Mouse (Mus musculus) gastrocnemius, adult 2 months (tissue): ENCODE data around the gene Pdlim4. TPM values are rescaled to one million over a fixed set of nuclear protein-coding genes. Genes with fewer than 3 reads are reported as not detected.

Experiments used
- DNase-seq: peaks from one replicate; pipeline ENCODE4 v3.0.0; 2022
- H3K27ac ChIP-seq: fragments of 200-600 bp; 2 replicates; pipeline ENCODE4 v1.8.1; 2022; ENCODE audit warnings: mild to moderate bottlenecking
- H3K4me3 ChIP-seq: fragments of 200-600 bp; 2 replicates; pipeline ENCODE4 v1.8.1; 2022; ENCODE audit warnings: mild to moderate bottlenecking, moderate library complexity
- CTCF ChIP-seq: fragments of 200-600 bp; IDR thresholded peaks from 2 replicates; pipeline ENCODE4 v1.8.1; 2022; ENCODE audit warnings: antibody characterized with exemption, mild to moderate bottlenecking, moderate library complexity
- intact Hi-C: fragments of 180-260 bp; cut with DNase I; formaldehyde crosslinking; loops from one replicate; pipeline ENCODE4 v1.15.1; 2025
- total RNA-seq, 2 experiments: library from RNA; stranded (reverse); gene quantifications; 2 replicates each; pipeline ENCODE4 v1.2.3; 2021

Pdlim4 gene
- total RNA-seq, 2 experiments from 2014 or later = 4.7 to 7.9 TPM

DNA sequence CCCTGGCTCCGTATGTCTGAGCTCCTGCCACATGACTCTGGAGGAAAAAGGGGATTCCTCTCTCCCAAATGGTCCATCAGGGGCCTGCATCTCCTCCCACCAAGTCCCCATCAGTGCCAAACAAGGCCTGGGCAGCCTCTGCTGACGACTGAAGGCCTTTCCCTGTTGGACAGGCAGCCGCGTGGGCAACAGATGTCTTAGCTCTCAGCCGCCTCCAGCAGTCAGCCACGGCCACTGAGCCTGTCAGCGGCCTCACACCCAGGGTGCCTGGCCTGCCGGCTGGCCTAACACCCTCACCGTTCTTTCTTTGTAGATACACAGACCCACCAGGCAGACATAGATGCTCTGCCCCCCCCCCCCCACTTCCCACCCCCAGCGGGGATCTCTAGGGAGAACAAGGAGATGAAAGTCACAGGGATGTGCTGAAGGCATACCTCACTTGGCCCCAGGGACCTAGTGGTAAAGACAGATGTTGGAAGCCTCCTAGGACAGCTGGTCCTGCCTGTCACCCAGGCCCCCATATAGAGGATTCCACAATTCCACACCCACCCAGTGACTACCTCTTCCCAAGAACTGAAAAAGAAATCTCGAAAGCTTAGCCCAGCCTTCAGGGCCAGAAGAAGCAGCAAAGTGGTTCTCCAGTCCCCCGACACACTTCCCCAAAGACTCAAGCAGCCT is 1.4 kb downstream of the Pdlim4 start:
- Histone ChIP-seq H3K27ac (peak overlapping the region; percentile 90), H3K4me3 (peak overlapping the region; percentile 85)
- DNase-seq = peak; percentile 59
- TF ChIP-seq CTCF = no peak
- intact Hi-C loops = no loop called here

DNA sequence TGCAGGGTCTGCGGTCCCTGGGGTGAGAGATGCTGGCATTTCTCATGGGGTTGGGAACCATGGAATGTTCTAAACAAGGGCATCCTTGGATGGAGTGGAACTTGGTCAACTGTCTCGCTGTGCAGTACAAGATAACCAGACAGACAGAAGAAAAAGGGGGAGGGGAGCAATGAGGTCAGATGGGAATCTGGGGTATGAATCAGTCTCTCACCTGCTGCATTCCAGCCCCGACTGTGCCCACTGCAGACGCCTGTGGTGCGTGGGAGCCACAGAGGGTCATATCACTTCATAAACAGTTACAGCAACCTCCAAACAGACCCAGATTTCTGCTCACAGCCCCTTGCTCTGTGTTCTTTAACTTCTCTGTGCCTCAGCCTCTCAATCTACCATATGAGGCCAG is 2.4 kb downstream of the Pdlim4 start:
- DNase-seq = no peak
- TF ChIP-seq CTCF = no peak
- peak overlapping the region; percentile 90; the same call in 1 of the 2 replicates for H3K27ac ChIP-seq
- peak overlapping the region; percentile 85 for H3K4me3 ChIP-seq
- intact Hi-C loops = no loop called here

DNA sequence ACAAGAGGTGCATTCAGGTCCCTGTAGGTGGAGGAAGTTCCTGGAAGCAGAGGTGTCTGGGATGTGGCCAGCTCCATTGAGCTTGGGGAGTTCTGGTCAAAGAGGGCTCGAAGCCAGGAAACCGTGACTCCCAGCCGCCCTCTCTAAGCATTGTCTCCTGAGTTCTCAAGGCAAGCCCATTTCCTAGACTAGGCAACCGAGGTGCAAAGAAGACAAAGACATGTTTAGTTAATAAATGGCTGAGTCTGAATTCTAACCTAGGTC is 3.0 kb downstream of the Pdlim4 start:
- intact Hi-C loops = no loop called here
- Histone ChIP-seq H3K27ac (peak overlapping the region; percentile 90), H3K4me3 (peak overlapping the region; percentile 23)
- TF ChIP-seq CTCF = no peak
- DNase-seq = peak; percentile 53

DNA sequence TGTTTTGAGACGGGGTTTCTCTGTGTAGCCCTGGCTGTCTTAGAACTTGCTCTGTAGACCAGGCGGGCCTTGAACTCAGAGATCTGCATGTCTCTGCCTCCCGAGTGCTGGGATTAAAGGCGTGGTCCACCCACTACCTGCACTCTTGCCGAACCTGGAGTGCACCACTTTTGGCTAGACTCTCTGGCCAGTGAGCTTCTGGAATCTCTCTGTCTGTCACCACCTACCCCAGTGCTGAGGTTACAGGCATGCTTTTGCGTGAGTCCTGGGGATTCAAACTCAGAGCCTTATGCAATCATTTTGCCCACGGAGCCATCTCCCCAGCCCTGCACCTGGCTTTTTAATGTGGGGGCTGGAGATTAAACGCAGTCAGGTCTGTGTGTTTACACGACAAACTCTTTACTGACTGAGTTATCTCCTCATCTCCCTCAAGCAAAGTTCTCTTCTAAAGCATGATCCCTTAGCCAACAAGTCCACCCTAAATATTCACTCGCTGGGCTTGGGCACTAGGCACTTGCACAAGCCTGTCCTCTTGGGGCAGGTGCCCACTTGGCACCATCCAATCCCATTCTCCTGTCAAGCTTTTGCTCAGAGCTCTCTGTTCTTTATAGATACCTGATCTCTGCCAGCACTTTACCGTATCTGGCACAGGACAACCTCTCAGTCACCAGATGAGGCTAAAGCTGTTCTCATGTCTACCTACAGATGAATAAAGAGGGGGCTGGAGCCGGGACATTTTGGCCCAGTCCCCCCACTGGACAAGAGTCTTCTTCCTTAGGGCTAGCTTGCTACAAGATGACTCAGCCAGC is 3.5 kb downstream of the Pdlim4 start:
- intact Hi-C loops = no loop called here
- Histone ChIP-seq H3K27ac (peak overlapping the region; percentile 35), H3K4me3 (peak overlapping the region; percentile 23)
- TF ChIP-seq CTCF = no peak
- no peak for DNase-seq

DNA sequence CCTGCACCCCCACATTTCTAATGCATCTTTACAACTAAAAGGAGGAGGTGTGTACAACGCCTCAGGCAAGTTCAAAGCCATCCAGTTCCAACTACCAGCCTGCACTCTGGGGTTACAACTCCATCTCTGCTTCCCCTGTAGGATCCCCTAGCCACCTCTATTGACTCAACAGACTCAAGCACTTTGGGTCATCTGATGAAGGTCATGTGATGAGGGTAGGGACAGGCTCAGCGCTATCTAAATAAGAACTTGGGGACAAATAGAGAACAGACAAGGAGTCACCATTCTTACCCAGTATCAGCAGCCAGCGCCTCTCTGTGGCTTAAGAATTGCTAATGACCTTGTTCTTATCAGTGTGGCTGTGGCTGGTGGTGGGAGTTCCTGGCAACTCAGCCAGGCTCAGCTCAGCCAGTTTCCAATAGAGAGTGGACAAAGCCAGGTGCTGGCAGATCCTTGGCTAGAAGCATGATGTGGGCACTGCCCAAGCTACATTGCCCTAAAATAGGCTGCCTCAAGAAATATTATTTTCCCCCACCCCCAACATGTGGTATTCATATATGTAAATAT is 4.3 kb downstream of the Pdlim4 start:
- H3K4me3 ChIP-seq = no peak overlapping the region
- DNase-seq = no peak
- peak overlapping the region; percentile 31 for H3K27ac ChIP-seq
- intact Hi-C loops = no loop called here
- TF ChIP-seq CTCF = no peak

DNA sequence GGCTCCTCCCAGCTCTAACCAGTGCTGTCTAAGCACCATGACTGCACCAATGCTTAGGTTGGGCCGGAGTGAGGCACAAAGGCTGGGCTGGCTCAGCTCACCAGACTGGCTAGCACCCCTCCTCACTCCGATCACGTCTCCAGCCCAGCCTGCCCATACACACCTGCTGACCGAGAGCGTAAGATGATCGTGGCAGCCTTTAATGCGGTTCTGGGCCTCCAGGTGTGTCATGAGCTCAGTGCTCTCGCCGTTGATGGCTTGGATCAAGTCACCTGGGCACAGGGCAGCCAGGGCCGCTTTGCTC is 5.4 kb downstream of the Pdlim4 start:
- Histone ChIP-seq H3K4me3 (no peak overlapping the region), H3K27ac (peak overlapping the region; percentile 85)
- TF ChIP-seq CTCF = no peak
- intact Hi-C loops = no loop called here
- DNase-seq = no peak

DNA sequence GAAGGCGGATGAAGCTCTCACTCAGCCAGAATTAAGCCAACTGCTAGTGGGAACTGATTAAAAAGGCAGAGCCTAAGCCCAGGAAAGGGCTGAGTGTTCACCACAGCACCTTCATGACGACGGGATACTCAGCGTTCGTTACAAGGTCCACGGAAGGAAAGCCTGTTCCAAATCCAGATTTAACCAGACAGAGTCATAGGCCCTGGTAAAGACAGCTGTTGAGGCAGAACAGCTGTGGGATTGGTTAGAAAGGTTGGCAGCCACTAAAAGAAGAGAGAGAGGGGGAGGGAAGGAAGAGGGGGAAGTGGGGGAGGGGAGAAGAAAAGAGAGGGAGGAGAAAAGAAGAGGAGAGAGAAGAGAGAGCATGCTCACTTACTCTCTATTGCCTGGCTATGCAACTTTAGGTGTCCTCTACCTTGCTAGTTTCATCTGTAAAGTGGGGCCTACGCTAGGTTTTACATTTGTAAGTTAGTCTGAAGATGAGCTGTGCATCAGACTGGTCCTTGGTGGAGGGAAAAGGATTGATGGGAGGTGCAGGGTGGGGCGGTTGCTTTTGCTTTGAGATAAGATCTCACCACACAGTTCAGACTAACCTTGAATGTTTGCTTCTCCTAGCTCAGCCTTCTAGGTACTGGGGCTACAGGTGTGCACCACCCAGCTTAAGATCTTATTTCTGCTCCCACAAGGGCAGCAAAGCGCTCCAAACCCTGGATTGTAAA is 5.9 kb downstream of the Pdlim4 start:
- no peak for TF ChIP-seq CTCF
- DNase-seq = no peak
- intact Hi-C loops = no loop called here
- H3K27ac ChIP-seq = peak overlapping the region; percentile 85
- H3K4me3 ChIP-seq = peak overlapping the region; percentile 13; the same call in 1 of the 2 replicates

DNA sequence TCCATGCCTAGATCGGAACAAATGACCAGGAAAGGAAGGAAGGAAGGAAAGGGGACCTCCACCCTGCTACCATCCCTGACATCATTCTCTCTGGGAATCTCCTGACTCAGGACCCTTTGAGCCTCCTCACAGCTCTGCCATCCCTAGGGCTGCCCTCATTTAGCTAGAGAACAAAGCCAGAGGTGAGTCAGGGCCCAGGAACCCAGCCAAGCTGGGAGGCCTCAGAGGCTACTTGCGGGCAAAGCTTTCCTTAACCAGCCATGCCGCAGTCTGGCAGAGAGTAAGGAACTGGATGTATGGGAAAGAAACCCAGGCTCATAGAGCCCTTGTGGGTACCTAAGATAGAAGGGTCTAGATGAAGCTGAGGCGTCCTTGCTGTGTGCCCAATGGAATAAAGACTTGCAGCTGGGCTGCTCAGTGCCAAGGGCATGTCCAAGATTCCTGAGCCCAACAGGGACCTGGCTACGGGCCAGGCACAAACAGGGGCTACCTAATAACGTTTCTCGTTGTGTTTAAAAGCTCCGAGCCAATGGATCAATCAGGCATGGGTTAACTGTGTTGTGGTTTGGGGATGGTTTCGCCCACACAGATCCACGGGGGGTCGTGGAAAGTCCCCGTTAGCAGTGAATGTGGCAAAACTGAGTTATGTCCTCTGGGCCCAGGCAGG is 6.6 kb downstream of the Pdlim4 start:
- Histone ChIP-seq H3K27ac (peak overlapping the region; percentile 85), H3K4me3 (peak overlapping the region; percentile 13; the same call in 1 of the 2 replicates)
- intact Hi-C loops = no loop called here
- no peak for TF ChIP-seq CTCF
- peak; percentile 65 for DNase-seq

DNA sequence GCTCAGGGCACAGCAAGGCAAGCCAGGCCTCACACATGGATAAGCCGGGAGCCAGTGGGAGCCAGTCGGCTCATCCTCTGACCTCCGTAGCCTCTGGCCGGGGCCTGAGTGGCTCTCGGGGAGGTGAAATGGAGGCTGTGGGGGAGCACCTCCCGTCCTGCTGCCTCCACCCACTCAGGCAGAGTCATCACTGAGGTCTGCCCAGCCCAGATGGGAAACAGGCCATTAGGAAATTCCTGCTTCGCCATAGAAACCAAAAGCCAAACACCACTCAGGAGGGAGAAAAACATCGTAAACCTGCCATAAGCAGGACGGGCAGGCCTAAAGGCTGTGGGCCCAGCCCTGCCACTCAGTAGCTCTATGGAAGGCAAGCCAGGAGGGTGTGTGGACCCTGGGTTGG is 8.5 kb downstream of the Pdlim4 start:
- no peak for TF ChIP-seq CTCF
- intact Hi-C loops = no loop called here
- H3K4me3 ChIP-seq = peak overlapping the region; percentile 29
- H3K27ac ChIP-seq = peak overlapping the region; percentile 85
- DNase-seq = peak; percentile 77

DNA sequence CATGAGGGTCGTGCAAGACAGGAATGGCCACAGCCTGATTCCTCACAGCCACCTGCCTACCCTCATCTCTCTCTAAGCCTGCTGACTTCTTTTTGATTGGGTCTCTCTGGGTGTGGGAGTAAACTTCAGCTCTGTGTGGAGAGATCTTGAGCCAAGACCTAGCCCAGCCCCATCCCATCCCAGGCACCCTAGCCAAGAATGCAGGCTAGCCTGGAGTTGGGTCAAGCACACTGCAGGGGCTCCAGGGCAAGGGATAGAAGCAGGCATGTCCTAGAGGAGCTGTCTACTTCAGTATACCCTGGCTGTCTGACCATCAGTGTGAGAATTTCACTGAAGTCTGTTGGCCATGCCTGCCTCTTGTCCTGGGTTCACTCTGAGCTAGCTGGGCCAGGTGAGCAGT is 9.3 kb downstream of the Pdlim4 start:
- intact Hi-C loops = loop anchor here (10.0 kb wide), 1 partner anchor 125 kb away; no protein-coding TSS in a partner anchor
- TF ChIP-seq CTCF = no peak
- DNase-seq = peak; percentile 36
- H3K27ac ChIP-seq = peak overlapping the region; percentile 85
- no peak overlapping the region; the same call in 1 of the 2 replicates for H3K4me3 ChIP-seq

DNA sequence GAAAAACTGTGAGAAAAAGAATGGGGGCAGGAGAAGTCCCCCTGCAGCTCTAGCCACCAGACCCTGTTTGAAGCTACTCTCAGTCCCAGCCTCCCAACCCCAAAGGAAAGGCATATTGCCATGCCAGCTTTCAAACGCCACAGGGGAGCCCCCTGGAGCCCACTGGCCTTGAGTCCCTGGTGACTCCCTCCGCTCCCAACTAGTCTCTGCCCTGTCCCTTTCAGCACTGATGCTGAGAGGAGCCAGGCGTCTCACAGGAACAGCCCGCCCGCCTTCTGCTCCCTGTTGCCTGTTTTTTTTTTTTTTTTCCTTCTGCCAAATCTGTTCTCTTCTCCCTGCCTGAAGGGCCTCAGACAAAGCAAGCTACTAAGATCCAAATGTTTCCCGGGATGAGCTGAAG is 10.2 kb downstream of the Pdlim4 start:
- intact Hi-C loops = loop anchor here (10.0 kb wide), 1 partner anchor 124 kb away; no protein-coding TSS in a partner anchor
- DNase-seq = no peak
- H3K27ac ChIP-seq = peak overlapping the region; percentile 85

DNA sequence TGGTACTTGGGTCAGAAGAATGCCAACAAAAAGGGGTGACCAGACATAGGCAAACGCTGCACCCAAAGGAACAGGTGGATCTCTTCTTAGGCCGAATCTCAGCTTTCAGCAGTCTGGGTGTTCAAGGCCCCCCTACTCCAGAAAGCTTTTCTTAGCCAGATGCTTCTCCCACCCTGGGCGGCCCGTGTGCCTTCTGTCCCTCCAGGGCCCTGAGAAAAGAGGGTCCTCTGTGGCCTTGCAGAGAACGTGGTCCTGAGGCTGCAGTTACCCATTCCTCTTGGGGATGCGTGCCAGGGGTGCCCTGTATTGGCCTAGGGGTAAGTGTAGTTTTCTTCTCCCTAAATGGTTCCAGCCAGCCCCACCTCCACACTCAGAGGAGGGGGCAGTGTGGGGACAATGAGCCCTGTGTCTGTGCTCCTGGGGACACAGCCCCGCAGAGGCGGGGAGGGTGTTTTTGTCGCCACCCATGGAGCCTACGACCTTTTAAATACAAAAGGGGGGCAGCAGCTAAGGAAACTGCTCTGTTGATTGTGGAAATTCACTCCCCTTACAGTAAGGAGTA is 10.7 kb downstream of the Pdlim4 start:
- no peak for TF ChIP-seq CTCF
- no peak for DNase-seq
- Histone ChIP-seq H3K27ac (peak overlapping the region; percentile 85; the same call in 1 of the 2 replicates), H3K4me3 (no peak overlapping the region)
- intact Hi-C loops = loop anchor here (10.0 kb wide), 1 partner anchor 123 kb away; no protein-coding TSS in a partner anchor

More for the DNA sequence above, 10.2 kb downstream of the Pdlim4 start:
- TF ChIP-seq CTCF = no peak
- no peak overlapping the region for H3K4me3 ChIP-seq
